Mouse (Mus musculus) adipose tissue, adult 10 weeks (tissue): ENCODE results near the gene Galnt15. TPM values are rescaled to one million over a fixed set of nuclear protein-coding genes. Genes with fewer than 3 reads are reported as not detected.

ENCODE experiments used
- polyA plus RNA-seq: library from polyadenylated mRNA; stranded (reverse); fragments of 350-450 nt; fragmentation: Illumina TruSeq; extraction: RNeasy Lipid Tissue Mini Kit (QIAGEN cat#74804); gene quantifications from one replicate; pipeline ENCODE4 v1.2.3, GENCODE M21; 2014; ENCODE audit warnings: low read depth, low replicate concordance

Galnt15 gene
- 15.8 TPM for polyA plus RNA-seq

DNA sequence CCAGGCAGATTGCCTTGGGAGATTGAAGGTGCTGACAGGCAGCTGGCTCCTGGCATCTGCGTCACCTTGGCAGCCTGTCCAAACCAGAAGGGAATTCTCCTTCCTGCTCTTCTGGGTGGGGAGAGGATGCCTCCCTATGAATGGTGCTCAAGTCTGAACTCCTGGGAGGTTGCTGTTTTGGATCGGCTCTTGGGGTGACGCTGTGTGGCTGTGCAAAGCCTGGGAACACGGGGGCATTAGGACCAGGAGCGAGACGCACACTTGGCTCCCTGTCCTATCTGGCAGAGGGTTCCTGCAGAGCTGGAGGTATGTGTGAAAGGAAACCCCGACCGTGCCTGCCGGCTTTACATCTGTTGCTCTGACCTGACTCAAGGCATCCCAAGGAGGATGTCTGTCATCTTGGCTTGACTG, at the start of gene Galnt15:
TSS of gene Galnt15 (plus strand) at position 309 of the 411 bp plus-strand sequence.

DNA sequence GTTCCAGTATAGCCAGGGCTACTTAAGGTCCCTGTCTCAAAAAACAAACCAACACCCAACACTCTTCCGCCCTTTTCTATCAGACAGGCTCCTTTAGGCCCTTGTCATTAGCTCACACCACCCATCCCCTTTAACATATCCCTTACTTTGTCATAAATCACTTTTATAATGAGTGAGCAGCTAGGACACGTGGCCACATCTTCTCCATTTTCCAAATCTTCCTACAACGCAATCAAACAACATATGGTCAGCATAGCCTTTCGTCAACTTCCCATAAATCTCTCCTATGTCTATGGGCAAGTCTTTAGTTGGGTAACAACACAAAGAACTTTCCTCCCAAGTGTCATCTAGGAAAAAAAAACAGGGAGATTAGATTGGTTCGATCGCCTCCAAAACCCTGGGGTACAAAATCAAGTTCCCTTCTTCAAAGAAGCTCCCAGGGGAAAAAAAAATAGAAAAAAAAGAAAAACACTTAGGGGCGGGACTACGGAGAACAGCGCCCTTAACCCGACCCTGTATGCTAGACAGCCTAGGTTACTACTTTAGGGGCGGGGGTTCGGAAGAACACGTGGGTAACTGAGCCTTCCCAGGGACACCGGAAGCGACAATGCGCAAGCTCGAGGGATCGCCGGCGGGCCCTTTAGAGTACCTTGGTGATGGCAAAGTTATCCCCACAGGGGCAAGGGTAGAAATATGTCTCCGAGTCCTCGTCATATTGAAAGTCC, 56.1 kb downstream of the Galnt15 start, which contains the start of gene Oxnad1:
TSS of gene Oxnad1 (plus strand) at position 614 of the 725 bp plus-strand sequence.

GRCm38 (mm10) chr14:32085486-32086201, 56.9 kb downstream of the Galnt15 start, which contains the start of gene Dph3:
TSS of gene Dph3 (minus strand) at chr14:32085729.

Other genes with a start within 250 kb of the Galnt15 start
- gene Ankrd28, start 198.3 kb upstream of the Galnt15 start, polyA plus RNA-seq = 20.3 TPM
- 23.7 TPM for gene Oxnad1, start 56.4 kb downstream of the Galnt15 start, polyA plus RNA-seq
- gene Dph3, start 56.7 kb downstream of the Galnt15 start, polyA plus RNA-seq = 55.1 TPM
- not detected for gene Msmb, start 113.0 kb downstream of the Galnt15 start, polyA plus RNA-seq
- 111 TPM for gene Ncoa4, start 130.9 kb downstream of the Galnt15 start, polyA plus RNA-seq
- gene Timm23, start 172.9 kb downstream of the Galnt15 start, polyA plus RNA-seq = 119 TPM
- 15.5 TPM for gene Parg, start 173.0 kb downstream of the Galnt15 start, polyA plus RNA-seq